Mouse (Mus musculus) intestine, postnatal 0 days (tissue): ENCODE results near the gene Pdlim1. TPM values are rescaled to one million over a fixed set of nuclear protein-coding genes. Genes with fewer than 3 reads are reported as not detected.

Experiments
- ATAC-seq: fragments of 200-750 bp; cut with Nextera tagmentation; 2 replicates; pipeline ENCODE4 v1.8.0; 2017; ENCODE audit warnings: mild to moderate bottlenecking, moderate TSS enrichment, moderate library complexity
- H3K27ac ChIP-seq: fragments of 300-500 bp; sonication (generic); 2 replicates; pipeline ENCODE4 v1.5.1; 2014; ENCODE audit warnings: mild to moderate bottlenecking, low read depth, low read length, moderate library complexity
- H3K27me3 ChIP-seq: fragments of 300-500 bp; sonication (generic); replicated peaks from 2 replicates; pipeline ENCODE4 v1.6.1; 2014; ENCODE audit warnings: low read length, mixed read lengths; ENCODE audit not compliant: control insufficient read depth, insufficient read depth
- H3K36me3 ChIP-seq: fragments of 300-500 bp; sonication (generic); 2 replicates; pipeline ENCODE4 v1.6.1; 2014; ENCODE audit warnings: mild to moderate bottlenecking, moderate library complexity; ENCODE audit not compliant: control insufficient read depth, insufficient read depth
- H3K4me1 ChIP-seq: fragments of 300-500 bp; sonication (generic); replicated peaks from 2 replicates; pipeline ENCODE4 v1.6.1; 2014; ENCODE audit warnings: antibody characterized with exemption, low read length, mixed read lengths; ENCODE audit not compliant: control insufficient read depth, insufficient read depth
- H3K4me2 ChIP-seq: fragments of 300-500 bp; sonication (generic); replicated peaks from 2 replicates; pipeline ENCODE4 v1.6.1; 2014; ENCODE audit warnings: low read depth, mild to moderate bottlenecking, moderate library complexity
- H3K4me3 ChIP-seq: fragments of 300-500 bp; sonication (generic); 2 replicates; pipeline ENCODE4 v1.5.1; 2014; ENCODE audit warnings: low read depth, low read length
- H3K9ac ChIP-seq: fragments of 300-500 bp; sonication (generic); 2 replicates; pipeline ENCODE4 v1.6.1; 2014; ENCODE audit warnings: mild to moderate bottlenecking, low read depth, low read length
- H3K9me3 ChIP-seq: fragments of 300-500 bp; sonication (generic); 2 replicates; pipeline ENCODE4 v1.6.1; 2016; ENCODE audit warnings: mixed run types; ENCODE audit not compliant: control insufficient read depth
- CTCF ChIP-seq: sonication (generic); IDR thresholded peaks from 2 replicates; pipeline ENCODE4 v1.5.1; 2016; ENCODE audit warnings: low read depth, mild to moderate bottlenecking, control low read depth, antibody characterized with exemption, moderate library complexity
- WGBS: fragments of 180-500 bp; shearing (Covaris S2); extraction: QIAGEN DNeasy Blood & Tissue Kit; methylation state at CpG from one replicate; pipeline ENCODE4 v1.1.7; 2014; 5-methylcytosine and 5-hydroxymethylcytosine counted together
- polyA plus RNA-seq: library from polyadenylated mRNA; unstranded; fragments of >200 nt; fragmentation: Nextera tagmentation; extraction: Ambion mirVana; gene quantifications from 2 replicates; pipeline ENCODE4 v1.2.1, GENCODE M21; 2015

Gene Pdlim1
- 167 and 175 TPM in 2 replicates for polyA plus RNA-seq

- peak; percentile 85 for ATAC-seq
- WGBS: under 1% methylated on average over 40 of the region's 54 CpGs
- H3K9me3 ChIP-seq: no peaks in the 10 kb centered on the region
- H3K36me3 ChIP-seq: no peaks in the 10 kb centered on the region
- no peak for TF ChIP-seq CTCF
- H3K4me2 ChIP-seq: peak within 1 kb of the TSS; percentile 90
- H3K9ac ChIP-seq: peak within 1 kb of the TSS; percentile 72
- H3K27ac ChIP-seq: peak within 1 kb of the TSS; percentile 82
- H3K27me3 ChIP-seq: no peaks in the 10 kb centered on the region
- peaks cover 10% of the 10 kb centered on the region for H3K4me1 ChIP-seq
- peak within 1 kb of the TSS; percentile 87 for H3K4me3 ChIP-seq
Observed at GRCm38 (mm10) chr19:40271308-40271892, at the start of gene Pdlim1. Gene Pdlim1 (minus strand): TSS chr19:40271842.

GRCm38 (mm10) chr19:40319199-40319598, 47.6 kb upstream of the Pdlim1 start:
- H3K27ac ChIP-seq: no peak overlapping the region
- no peak overlapping the region for H3K9ac ChIP-seq
- peaks cover 34% of the 10 kb centered on the region for H3K36me3 ChIP-seq
- TF ChIP-seq CTCF: no peak
- H3K27me3 ChIP-seq: no peaks in the 10 kb centered on the region
- WGBS: 79% methylated on average over 3 of the region's 3 CpGs
- H3K4me1 ChIP-seq: no peaks in the 10 kb centered on the region
- H3K9me3 ChIP-seq: no peaks in the 10 kb centered on the region
- H3K4me3 ChIP-seq: no peak overlapping the region
- no peak overlapping the region for H3K4me2 ChIP-seq
- no peak for ATAC-seq

GRCm38 (mm10) chr19:40318511-40318910, 46.9 kb upstream of the Pdlim1 start:
- Histone ChIP-seq H3K27me3 (no peaks in the 10 kb centered on the region), H3K4me3 (no peak overlapping the region), H3K4me1 (no peaks in the 10 kb centered on the region), H3K27ac (no peak overlapping the region), H3K9ac (no peak overlapping the region), H3K9me3 (no peaks in the 10 kb centered on the region), H3K36me3 (peaks cover 32% of the 10 kb centered on the region), H3K4me2 (no peak overlapping the region)
- no peak for TF ChIP-seq CTCF
- WGBS: 43% methylated on average over 6 of the region's 6 CpGs
- ATAC-seq: no peak

GRCm38 (mm10) chr19:40317001-40317400, 45.4 kb upstream of the Pdlim1 start:
- no peak for ATAC-seq
- WGBS: 68% methylated on average over 4 of the region's 4 CpGs
- TF ChIP-seq CTCF: no peak
- Histone ChIP-seq H3K9me3 (no peaks in the 10 kb centered on the region), H3K4me1 (no peaks in the 10 kb centered on the region), H3K4me3 (no peak overlapping the region), H3K27me3 (no peaks in the 10 kb centered on the region), H3K27ac (no peak overlapping the region), H3K9ac (no peak overlapping the region), H3K36me3 (peaks cover 36% of the 10 kb centered on the region), H3K4me2 (no peak overlapping the region)

- Histone ChIP-seq H3K9ac (no peak overlapping the region), H3K4me3 (no peak overlapping the region), H3K36me3 (peaks cover 48% of the 10 kb centered on the region), H3K27ac (no peak overlapping the region), H3K4me1 (no peaks in the 10 kb centered on the region), H3K9me3 (no peaks in the 10 kb centered on the region), H3K4me2 (no peak overlapping the region), H3K27me3 (no peaks in the 10 kb centered on the region)
- no peak for ATAC-seq
- 85% methylated on average over 11 of the region's 11 CpGs for WGBS
- TF ChIP-seq CTCF: no peak
Observed at GRCm38 (mm10) chr19:40314252-40314651, 42.6 kb upstream of the Pdlim1 start.

- Histone ChIP-seq H3K27me3 (no peaks in the 10 kb centered on the region), H3K4me1 (peaks cover 6% of the 10 kb centered on the region), H3K4me2 (no peak overlapping the region), H3K4me3 (no peak overlapping the region), H3K9me3 (no peaks in the 10 kb centered on the region), H3K9ac (no peak overlapping the region), H3K27ac (no peak overlapping the region), H3K36me3 (peaks cover 43% of the 10 kb centered on the region)
- no peak for TF ChIP-seq CTCF
- WGBS: 96% methylated on average over 8 of the region's 8 CpGs
- ATAC-seq: no peak
Observed at GRCm38 (mm10) chr19:40311631-40312030, 40.0 kb upstream of the Pdlim1 start.
